Mouse (Mus musculus) bone marrow macrophage, adult 2 months (primary cell): ENCODE results near the gene Nckap5.

ENCODE experiments used
- CTCF ChIP-seq: IDR thresholded peaks from 2 replicates; pipeline ENCODE4 v1.5.1; 2012; ENCODE audit warnings: low read depth, mild to moderate bottlenecking, low read length, moderate library complexity
- POLR2A ChIP-seq: IDR thresholded peaks from 2 replicates; pipeline ENCODE4 v1.6.1; 2012; ENCODE audit warnings: mild to moderate bottlenecking, low read depth, low read length, borderline replicate concordance

DNA sequence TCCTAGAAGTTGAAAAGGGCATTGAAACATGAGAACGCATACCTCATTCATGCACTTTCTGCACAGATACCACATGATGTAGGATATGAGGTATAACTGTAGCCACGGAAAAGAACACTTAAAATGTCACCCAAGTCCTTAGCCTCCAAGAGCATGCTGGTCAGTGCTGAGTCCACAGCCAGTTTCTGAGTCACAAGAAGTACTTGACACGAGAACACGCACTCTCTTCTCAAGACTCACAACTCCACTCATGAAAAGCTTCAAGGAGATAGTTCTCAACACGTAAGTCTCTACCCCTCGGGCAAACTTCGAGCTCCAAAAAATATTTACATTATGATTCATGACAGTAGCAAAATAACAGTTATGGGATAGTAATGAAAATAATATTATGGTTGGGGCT, 137.0 kb downstream of the Nckap5 start:
- no peak for TF ChIP-seq CTCF
- no peak for TF ChIP-seq POLR2A
